Mouse (Mus musculus) hindbrain, embryonic 11.5 days (tissue): ENCODE results near the gene Men1. TPM values are rescaled to one million over a fixed set of nuclear protein-coding genes. Genes with fewer than 3 reads are reported as not detected.
"Not testable (repeated sequence)": the region's sequence is repeated elsewhere in the genome, so short reads cannot be mapped to it uniquely, and the experiment has no call there.

ENCODE experiments used
- ATAC-seq: fragments of 200-750 bp; cut with Nextera tagmentation; 2 replicates; pipeline ENCODE4 v1.8.0; 2017; ENCODE audit warnings: mild to moderate bottlenecking, moderate TSS enrichment, moderate library complexity; ENCODE audit not compliant: low FRiP score
- DNase-seq: peaks from one replicate; pipeline ENCODE4 v3.0.0-alpha.2; 2015; ENCODE audit warnings: low spot score
- H3K27ac ChIP-seq: fragments of 300-500 bp; sonication (generic); 2 replicates; pipeline ENCODE4 v1.5.1; 2014; ENCODE audit warnings: mild to moderate bottlenecking, low read depth, low read length
- H3K27me3 ChIP-seq: fragments of 300-500 bp; sonication (generic); 2 replicates; pipeline ENCODE4 v1.6.1; 2014; ENCODE audit warnings: mild to moderate bottlenecking, low read length, moderate library complexity, mixed read lengths; ENCODE audit not compliant: control insufficient read depth, insufficient read depth
- H3K36me3 ChIP-seq: fragments of 300-500 bp; sonication (generic); 2 replicates; pipeline ENCODE4 v1.6.1; 2014; ENCODE audit warnings: mild to moderate bottlenecking, low read length, moderate library complexity, mixed read lengths; ENCODE audit not compliant: control insufficient read depth, insufficient read depth
- H3K4me1 ChIP-seq: fragments of 300-500 bp; sonication (generic); replicated peaks from 2 replicates; pipeline ENCODE4 v1.6.1; 2014; ENCODE audit warnings: low read length, mixed read lengths; ENCODE audit not compliant: control insufficient read depth, insufficient read depth
- H3K4me2 ChIP-seq: fragments of 300-500 bp; sonication (generic); replicated peaks from 2 replicates; pipeline ENCODE4 v1.6.1; 2014; ENCODE audit warnings: mild to moderate bottlenecking, low read depth, low read length
- H3K4me3 ChIP-seq: fragments of 300-500 bp; sonication (generic); 2 replicates; pipeline ENCODE4 v1.5.1; 2014; ENCODE audit warnings: low read depth, low read length
- H3K9ac ChIP-seq: fragments of 300-500 bp; sonication (generic); 2 replicates; pipeline ENCODE4 v1.6.1; 2014; ENCODE audit warnings: low read depth, low read length
- H3K9me3 ChIP-seq: fragments of 300-500 bp; sonication (generic); 2 replicates; pipeline ENCODE4 v1.6.1; 2016; ENCODE audit warnings: low read length; ENCODE audit not compliant: control insufficient read depth
- WGBS: fragments of 180-500 bp; shearing (Covaris S2); extraction: QIAGEN DNeasy Blood & Tissue Kit; methylation state at CpG from one replicate; pipeline ENCODE4 v1.1.7; 2014; 5-methylcytosine and 5-hydroxymethylcytosine counted together
- polyA plus RNA-seq: library from polyadenylated mRNA; unstranded; fragments of >200 nt; fragmentation: Nextera tagmentation; extraction: Ambion mirVana; gene quantifications from 2 replicates; pipeline ENCODE4 v1.2.1, GENCODE M21; 2014

Gene Men1
- 43.0 and 51.3 TPM in 2 replicates for polyA plus RNA-seq

DNA sequence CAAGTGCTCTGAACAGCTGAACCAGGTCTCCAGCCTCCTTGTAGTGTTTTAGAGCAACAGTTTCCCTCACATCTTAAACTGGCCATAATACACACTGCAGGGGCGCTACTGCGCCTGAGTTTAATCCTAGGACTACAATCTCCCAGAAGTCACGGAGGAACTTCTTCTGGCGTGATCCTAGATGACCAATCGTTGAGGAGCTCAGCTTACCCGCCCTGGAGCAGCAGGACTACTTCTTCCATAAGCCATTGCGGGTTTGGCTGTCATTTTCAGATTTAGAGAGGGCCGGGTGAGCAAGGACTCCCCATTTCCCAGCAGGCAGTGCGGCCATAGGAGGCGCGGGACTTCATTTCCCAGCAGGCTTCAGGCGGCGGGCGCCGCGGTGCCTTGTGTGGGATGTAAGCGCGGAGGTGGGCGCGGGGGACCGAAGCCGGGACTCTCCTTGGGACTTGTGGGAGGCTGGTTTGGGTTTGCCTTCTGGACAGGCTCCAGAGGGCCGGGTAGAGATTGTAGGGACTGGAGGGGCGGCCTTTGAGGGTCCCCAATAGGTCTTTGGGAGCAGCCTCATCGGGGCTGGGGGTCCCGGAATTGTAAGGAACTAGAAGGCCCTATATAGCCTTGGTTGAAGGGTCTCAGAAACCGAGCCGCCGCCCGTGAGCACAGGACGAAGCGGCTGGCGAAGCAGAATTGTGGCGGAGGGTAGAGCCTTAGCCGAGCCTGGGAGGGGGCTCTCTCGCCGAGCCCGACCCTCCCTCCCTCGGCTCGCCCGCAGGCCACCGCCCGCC, at the start of gene Men1:
TSS of gene Men1 (plus strand) at position 307 of the 785 bp plus-strand sequence.
- H3K27me3 ChIP-seq, result no peaks in the 10 kb centered on the region
- H3K27ac ChIP-seq, result peak within 1 kb of the TSS; percentile 60; the same call in 1 of the 2 replicates
- 0% methylated on average over 43 of the region's 43 CpGs for WGBS
- DNase-seq (peak; percentile 96), ATAC-seq (peak; percentile 93)
- peaks cover 4% of the 10 kb centered on the region; the same call in 1 of the 2 replicates for H3K36me3 ChIP-seq
- H3K4me1 ChIP-seq, result peaks cover 12% of the 10 kb centered on the region
- peak within 1 kb of the TSS; percentile 88 for H3K4me3 ChIP-seq
- H3K4me2 ChIP-seq, result peak within 1 kb of the TSS; percentile 96
- no peaks in the 10 kb centered on the region for H3K9me3 ChIP-seq
- H3K9ac ChIP-seq, result peak within 1 kb of the TSS; percentile 91

DNA sequence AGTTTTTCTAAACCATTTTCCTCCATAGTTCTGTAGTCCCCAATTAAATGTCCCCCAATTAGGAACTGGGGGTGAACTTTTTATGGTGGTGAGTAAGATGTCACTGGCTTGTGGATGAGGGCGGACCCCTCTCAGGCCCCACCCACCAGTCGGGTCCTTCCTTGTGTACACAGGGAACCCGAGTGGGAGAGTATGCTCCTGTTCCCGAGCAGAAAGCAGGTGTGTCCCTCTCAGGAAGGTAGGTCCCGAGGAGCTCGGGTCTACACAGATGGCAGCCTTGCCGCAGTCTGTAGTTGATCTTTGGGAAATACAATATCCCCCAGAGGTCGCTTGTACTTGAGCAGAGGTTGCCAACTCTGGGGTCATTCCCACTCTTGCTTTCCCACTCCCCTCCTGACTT, 49.6 kb upstream of the Men1 start:
- no peak for DNase-seq
- 81% methylated on average over 8 of the region's 8 CpGs for WGBS
- H3K9me3 ChIP-seq, result no peaks in the 10 kb centered on the region
- H3K36me3 ChIP-seq, result peaks cover 14% of the 10 kb centered on the region
- no peak overlapping the region for H3K4me3 ChIP-seq
- H3K4me2 ChIP-seq, result no peak overlapping the region
- H3K4me1 ChIP-seq, result no peaks in the 10 kb centered on the region
- no peak overlapping the region for H3K9ac ChIP-seq
- 0 out of 2 replicates have a peak overlapping the region, but pooled peaks have one; percentile 3 for H3K27ac ChIP-seq
- no peaks in the 10 kb centered on the region for H3K27me3 ChIP-seq
- ATAC-seq, result no peak

DNA sequence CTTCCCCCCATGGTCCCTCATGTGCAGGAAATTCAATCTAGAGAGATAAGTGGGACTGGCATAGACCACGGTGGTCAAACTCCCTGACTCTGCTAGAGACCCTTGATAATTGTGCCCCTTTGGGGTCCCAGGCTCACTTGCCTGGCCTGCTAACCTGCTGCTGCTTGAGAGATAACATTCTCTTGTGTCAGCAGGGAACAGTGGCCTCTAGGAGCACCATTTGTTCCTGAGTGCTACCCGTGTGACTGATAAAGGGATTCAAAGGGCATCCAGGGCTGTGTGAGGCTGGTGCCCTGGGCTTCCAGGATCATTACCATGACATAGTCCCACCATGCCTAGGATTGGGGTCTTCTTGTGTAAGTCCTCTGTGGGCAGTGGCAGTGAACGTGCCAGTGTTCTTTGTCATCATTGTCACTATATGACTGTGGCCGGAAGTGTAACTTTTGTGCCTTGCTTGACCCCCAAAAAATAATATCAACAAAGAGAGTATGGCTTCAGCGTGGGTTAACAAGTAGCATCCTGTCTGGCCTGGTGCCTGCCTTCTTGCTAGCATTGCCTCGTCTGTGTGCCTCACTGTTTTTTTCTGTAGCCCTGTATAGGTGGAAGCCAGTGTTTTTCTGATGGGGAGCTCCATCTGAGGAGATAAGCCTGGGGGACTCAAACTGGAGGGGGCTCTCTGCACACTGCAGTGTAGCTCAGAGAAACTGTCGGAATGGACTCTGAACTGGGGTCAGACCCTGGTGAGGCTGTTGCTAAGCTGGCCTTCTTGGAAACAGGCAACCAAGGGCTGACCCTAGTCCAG, 48.9 kb upstream of the Men1 start:
- no peak overlapping the region for H3K27ac ChIP-seq
- DNase-seq (no peak), ATAC-seq (no peak)
- no peak overlapping the region for H3K9ac ChIP-seq
- 77% methylated on average over 7 of the region's 7 CpGs for WGBS
- no peaks in the 10 kb centered on the region for H3K9me3 ChIP-seq
- H3K4me2 ChIP-seq, result no peak overlapping the region
- H3K4me1 ChIP-seq, result no peaks in the 10 kb centered on the region
- H3K36me3 ChIP-seq, result peaks cover 14% of the 10 kb centered on the region
- H3K27me3 ChIP-seq, result no peaks in the 10 kb centered on the region
- no peak overlapping the region for H3K4me3 ChIP-seq

DNA sequence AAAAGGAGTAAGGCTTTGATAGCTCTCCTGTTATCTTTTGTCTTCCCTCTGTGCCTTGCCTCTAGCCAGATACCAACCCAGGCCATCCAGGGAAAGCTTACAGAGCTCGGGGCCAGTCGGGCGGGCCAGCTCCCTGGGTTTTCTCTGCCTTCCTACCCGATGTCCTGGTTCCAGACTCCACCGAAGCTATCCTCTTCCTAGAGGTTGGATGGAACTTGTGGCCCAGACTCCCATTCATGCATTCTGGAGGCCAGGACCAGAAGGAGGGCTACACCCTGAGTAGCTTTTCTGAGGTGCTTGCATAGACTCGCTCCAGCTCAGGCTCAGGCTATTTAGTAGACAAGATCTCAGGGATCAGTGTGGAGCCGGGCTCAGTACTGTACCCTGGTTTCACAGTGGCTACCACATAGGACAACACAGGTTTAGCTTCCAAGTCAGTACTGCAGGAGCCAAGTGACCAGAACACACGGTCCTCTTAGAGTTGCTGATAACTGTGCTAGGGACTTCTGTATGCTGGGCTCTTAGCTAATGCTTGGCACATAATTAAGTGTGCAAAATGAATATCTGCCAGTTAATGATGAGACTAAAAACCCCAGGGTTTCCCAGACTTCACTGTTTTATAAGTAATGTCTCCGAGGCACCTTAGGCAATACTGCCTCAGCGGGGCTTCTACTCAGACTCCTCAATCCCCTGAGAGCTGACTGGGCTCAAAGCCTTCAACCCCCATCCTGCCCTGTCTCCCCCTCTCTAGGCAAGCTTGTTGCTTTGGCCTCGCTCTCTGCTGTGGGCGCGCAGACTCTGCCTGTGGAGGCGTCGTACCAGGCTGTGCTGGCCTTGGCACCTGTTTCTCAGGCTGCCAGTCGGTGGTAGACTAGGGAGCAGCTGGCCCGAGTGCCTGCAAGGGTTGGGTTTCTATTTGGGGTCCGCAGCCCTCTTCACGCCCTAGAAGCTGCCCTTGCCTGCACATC, 48.1 kb upstream of the Men1 start:
- no peaks in the 10 kb centered on the region for H3K9me3 ChIP-seq
- DNase-seq, result no peak
- H3K4me1 ChIP-seq, result no peaks in the 10 kb centered on the region
- no peaks in the 10 kb centered on the region for H3K27me3 ChIP-seq
- H3K4me3 ChIP-seq, result no peak overlapping the region
- no peak overlapping the region for H3K27ac ChIP-seq
- H3K4me2 ChIP-seq, result no peak overlapping the region
- 86% methylated on average over 19 of the region's 19 CpGs for WGBS
- H3K36me3 ChIP-seq, result peaks cover 9% of the 10 kb centered on the region
- no peak for ATAC-seq
- H3K9ac ChIP-seq, result no peak overlapping the region

DNA sequence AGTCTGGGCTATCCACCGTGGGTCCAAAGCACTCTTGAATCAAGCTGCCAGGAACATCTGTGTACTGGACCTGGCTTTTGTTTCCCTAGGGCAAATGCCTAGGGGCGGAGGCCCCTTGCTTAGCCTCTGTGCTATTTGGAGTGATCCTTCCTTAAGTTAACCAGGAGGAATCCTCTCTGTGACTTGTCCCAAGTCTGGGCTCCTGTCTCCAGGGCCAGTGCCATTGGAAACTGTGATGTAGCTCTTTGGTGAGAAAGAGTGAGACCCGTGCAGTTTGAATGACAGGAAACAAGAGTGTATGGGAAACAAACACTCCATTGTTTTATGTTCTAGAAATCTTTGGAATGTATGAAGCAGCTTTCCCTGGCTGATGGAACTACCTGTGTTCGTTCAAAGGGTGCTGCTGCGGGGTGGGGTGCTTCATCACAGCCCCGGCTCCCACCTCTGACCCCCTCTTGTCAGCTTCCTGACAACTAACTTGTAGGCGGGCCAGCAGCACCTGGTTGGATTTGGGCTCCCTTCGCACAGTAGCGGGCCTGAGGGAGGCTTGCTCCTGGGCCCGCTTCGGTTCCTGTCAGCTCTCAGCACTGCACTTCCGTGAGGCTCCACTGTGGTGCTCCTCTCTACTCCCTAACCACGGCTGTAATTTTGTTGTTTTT, 46.4 kb upstream of the Men1 start:
- Histone ChIP-seq H3K9ac (no peak overlapping the region), H3K9me3 (no peaks in the 10 kb centered on the region), H3K4me3 (no peak overlapping the region), H3K27ac (no peak overlapping the region), H3K4me1 (no peaks in the 10 kb centered on the region), H3K36me3 (0 out of 2 replicates have a peak, but pooled peaks cover 2% of the 10 kb centered on the region), H3K4me2 (no peak overlapping the region), H3K27me3 (no peaks in the 10 kb centered on the region)
- WGBS, result 84% methylated on average over 13 of the region's 13 CpGs
- no peak for ATAC-seq
- no peak for DNase-seq

DNA sequence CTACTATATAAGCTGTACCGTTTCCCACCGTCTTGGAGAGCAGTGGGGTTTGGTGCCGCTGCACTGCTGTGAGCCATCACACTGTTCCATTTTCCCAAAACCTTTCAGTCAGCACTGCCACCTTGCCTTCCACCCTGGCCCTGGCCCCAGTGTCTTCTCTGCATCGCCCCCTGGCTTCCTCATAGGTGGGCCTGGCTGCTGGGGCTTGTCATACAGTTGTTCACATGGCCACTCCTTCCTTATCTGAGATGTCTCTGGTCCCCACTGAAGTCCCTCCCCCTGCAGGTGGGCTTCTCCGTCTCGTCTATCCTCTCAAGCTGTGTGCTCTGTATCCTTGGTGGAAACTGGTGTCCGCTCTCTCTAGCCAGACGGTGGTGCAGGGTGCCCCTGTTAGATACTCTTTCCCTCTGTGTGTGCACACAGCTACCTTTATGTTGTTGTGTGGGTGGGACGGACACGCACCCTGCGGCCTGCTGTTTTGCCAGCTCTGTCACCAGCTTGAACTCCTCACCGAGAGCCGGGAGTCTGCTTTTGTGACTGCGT, 45.0 kb upstream of the Men1 start:
- 90% methylated on average over 14 of the region's 14 CpGs for WGBS
- Histone ChIP-seq H3K27me3 (no peaks in the 10 kb centered on the region), H3K4me3 (no peak overlapping the region), H3K27ac (no peak overlapping the region), H3K9me3 (no peaks in the 10 kb centered on the region), H3K4me1 (no peaks in the 10 kb centered on the region), H3K4me2 (no peak overlapping the region), H3K9ac (no peak overlapping the region), H3K36me3 (0 out of 2 replicates have a peak, but pooled peaks cover 4% of the 10 kb centered on the region)
- DNase-seq, result no peak
- no peak for ATAC-seq

DNA sequence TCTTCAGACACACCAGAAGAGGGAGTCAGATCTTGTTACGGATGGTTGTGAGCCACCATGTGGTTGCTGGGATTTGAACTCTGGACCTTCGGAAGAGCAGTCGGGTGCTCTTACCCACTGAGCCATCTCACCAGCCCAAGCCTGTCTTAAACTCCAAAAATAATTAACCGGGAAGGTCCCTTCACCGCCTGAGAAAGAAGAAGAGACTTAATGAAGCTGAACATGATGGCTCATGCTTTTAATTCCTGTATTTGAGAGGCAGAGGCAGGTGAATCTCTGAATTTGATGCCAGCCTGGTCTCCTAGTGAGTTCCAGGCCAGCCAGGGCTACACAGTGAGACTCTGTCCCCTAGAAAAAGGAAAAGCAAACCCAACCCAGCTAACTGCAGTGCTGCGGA, 44.1 kb upstream of the Men1 start:
- H3K4me1 ChIP-seq, DNase-seq, H3K4me3 ChIP-seq, H3K4me2 ChIP-seq, H3K27ac ChIP-seq, H3K36me3 ChIP-seq, H3K9me3 ChIP-seq, H3K9ac ChIP-seq, H3K27me3 ChIP-seq, ATAC-seq: not testable (repeated sequence)
- 87% methylated on average over 5 of the region's 6 CpGs for WGBS
